Mouse (Mus musculus): ENCODE measurements around the gene Spib.
A peak's percentile ranks its signal among the peaks of the same experiment; 100 is the strongest.

The Spib gene

GRCm38 (mm10) chr7:44547725-44548124 lies 15.9 kb upstream of the Spib start:
- no peak for DNase-seq

GRCm38 (mm10) chr7:44547041-44547440 lies 15.2 kb upstream of the Spib start:
- DNase-seq, result no peak

GRCm38 (mm10) chr7:44546274-44546673 lies 14.4 kb upstream of the Spib start:
- DNase-seq, result no peak

- no peak for DNase-seq
Measured at GRCm38 (mm10) chr7:44543071-44543470, 11.2 kb upstream of the Spib start.

GRCm38 (mm10) chr7:44542555-44542954 lies 10.7 kb upstream of the Spib start:
- no peak for DNase-seq

GRCm38 (mm10) chr7:44538756-44539624 lies 7.1 kb upstream of the Spib start:
- DNase-seq, result no peak

GRCm38 (mm10) chr7:44537496-44537895 lies 5.6 kb upstream of the Spib start:
- no peak for DNase-seq

- DNase-seq, result no peak
Measured at GRCm38 (mm10) chr7:44537009-44537408, 5.1 kb upstream of the Spib start.

- DNase-seq, result no peak
Measured at GRCm38 (mm10) chr7:44536590-44536968, 4.7 kb upstream of the Spib start.

GRCm38 (mm10) chr7:44535657-44536589 lies 4.1 kb upstream of the Spib start:
- no peak for DNase-seq

- no peak for DNase-seq
Measured at GRCm38 (mm10) chr7:44534656-44535441, 3.0 kb upstream of the Spib start.

- no peak for DNase-seq
Measured at GRCm38 (mm10) chr7:44534242-44534641, 2.4 kb upstream of the Spib start.

- DNase-seq, result no peak
Measured at GRCm38 (mm10) chr7:44533746-44534045, 1.8 kb upstream of the Spib start.

- DNase-seq, result no peak
Measured at GRCm38 (mm10) chr7:44532918-44533745, 1.3 kb upstream of the Spib start.

- no peak for DNase-seq
Measured at GRCm38 (mm10) chr7:44531207-44531606, 664 bp downstream of the Spib start.

GRCm38 (mm10) chr7:44530507-44530906 lies 1.4 kb downstream of the Spib start:
- no peak for DNase-seq

GRCm38 (mm10) chr7:44529518-44529917 lies 2.4 kb downstream of the Spib start:
- no peak for DNase-seq

GRCm38 (mm10) chr7:44527483-44528398 lies 4.1 kb downstream of the Spib start:
- DNase-seq, result peak; percentile 86

GRCm38 (mm10) chr7:44526414-44527154 lies 5.3 kb downstream of the Spib start:
- no peak for DNase-seq

GRCm38 (mm10) chr7:44525126-44525832 lies 6.6 kb downstream of the Spib start:
- DNase-seq, result peak; percentile 58

Measured in right cerebral cortex, postnatal 4 days (tissue).